Mouse (Mus musculus) left cerebral cortex, postnatal 4 days (tissue): ENCODE measurements around the gene Sectm1a. TPM values are rescaled to one million over a fixed set of nuclear protein-coding genes. Genes with fewer than 3 reads are reported as not detected.
"Not testable (repeated sequence)": the region's sequence is repeated elsewhere in the genome, so short reads cannot be mapped to it uniquely, and the experiment has no call there.

Experiments used
- DNase-seq: peaks from one replicate; pipeline ENCODE4 v3.0.0-alpha.2; 2022
- intact Hi-C: fragments of 180-260 bp; cut with DNase I; formaldehyde crosslinking; loops from one replicate; pipeline ENCODE4 v1.15.1; 2025
- total RNA-seq, 2 experiments: library from RNA; stranded (reverse); gene quantifications; 2 replicates each; pipeline ENCODE4 v1.2.3; 2021

The Sectm1a gene
- total RNA-seq, 2 experiments from 2014 or later = 0.30 TPM; not detected in 1

- no peak for DNase-seq
Measured at GRCm38 (mm10) chr11:121051793-121052192, 29.2 kb downstream of the Sectm1a start.

DNA sequence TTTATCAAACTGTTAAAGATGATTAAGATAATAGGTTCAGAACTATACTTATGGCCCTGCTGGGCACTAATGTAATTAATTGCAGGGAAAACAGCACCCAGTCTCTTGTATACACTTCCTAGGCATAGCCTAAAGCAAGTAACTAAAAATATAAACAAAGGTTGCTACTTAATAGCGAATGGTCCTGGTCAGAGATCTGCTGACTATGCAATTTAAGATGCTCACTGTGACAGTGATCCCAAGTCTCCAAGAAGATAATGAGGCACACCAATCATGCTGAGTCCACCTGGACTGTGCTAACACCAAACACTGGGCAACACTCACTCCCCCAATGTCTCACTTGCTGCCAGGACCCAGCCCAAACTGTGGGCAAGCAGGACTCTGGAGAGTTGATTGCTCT lies 31.2 kb downstream of the Sectm1a start:
- no peak for DNase-seq
- intact Hi-C loops = loop anchor here (10.0 kb wide), 1 partner anchor 145 kb away; no protein-coding TSS in a partner anchor

More at GRCm38 (mm10) chr11:121051793-121052192, 29.2 kb downstream of the Sectm1a start:
- intact Hi-C loops = no loop called here

- intact Hi-C loops = loop anchor here (10.0 kb wide), 1 partner anchor 143 kb away; no protein-coding TSS in a partner anchor
- peak; percentile 9 for DNase-seq
Measured at GRCm38 (mm10) chr11:121047826-121048399, 33.1 kb downstream of the Sectm1a start.

DNA sequence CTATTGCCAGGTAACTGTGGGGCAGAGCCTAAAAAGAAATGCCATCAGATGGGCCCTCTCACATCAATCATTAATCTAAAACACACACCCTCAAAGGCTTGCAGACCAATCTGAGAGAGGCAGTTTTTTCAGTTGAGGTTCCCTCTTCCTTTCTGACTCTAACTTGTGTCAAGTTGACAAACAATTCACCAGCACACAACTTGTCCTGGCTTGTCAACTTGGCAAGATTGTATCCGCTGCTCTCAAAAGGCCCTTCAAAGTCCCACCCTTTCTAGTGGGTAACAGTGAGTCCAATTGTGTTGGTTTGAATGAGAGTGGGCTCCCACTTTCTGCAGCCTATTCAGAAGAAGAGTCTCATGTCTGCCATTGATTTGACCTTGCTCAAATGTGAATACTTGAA lies 35.7 kb downstream of the Sectm1a start:
- intact Hi-C loops = loop anchor here (10.0 kb wide), 1 partner anchor 140 kb away; no protein-coding TSS in a partner anchor
- no peak for DNase-seq

- intact Hi-C loops = loop anchor here (10.0 kb wide), 1 partner anchor 138 kb away; no protein-coding TSS in a partner anchor
- DNase-seq = not testable (repeated sequence)
Measured at GRCm38 (mm10) chr11:121043025-121043424, 38.0 kb downstream of the Sectm1a start.

DNA sequence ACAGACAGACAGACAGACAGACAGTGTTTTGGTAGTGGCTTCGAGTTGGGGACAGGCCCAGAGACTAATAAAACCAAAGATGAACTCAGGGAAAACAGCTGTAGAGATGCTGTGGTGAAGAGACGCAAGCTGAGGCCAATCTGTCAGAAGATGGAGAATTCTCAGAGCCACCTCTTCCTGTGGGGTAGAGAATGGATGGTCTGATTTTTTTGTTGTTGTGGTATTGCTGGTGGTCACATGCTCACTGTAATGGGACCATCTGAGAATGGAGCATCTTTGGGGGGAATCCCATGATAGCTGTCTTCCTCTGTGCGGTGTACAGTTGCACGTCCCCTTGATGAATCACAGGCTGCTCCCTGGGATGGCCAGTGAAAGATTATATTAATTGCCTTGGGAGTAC lies 38.5 kb downstream of the Sectm1a start:
- DNase-seq = no peak
- intact Hi-C loops = loop anchor here (10.0 kb wide), 1 partner anchor 138 kb away; no protein-coding TSS in a partner anchor

DNA sequence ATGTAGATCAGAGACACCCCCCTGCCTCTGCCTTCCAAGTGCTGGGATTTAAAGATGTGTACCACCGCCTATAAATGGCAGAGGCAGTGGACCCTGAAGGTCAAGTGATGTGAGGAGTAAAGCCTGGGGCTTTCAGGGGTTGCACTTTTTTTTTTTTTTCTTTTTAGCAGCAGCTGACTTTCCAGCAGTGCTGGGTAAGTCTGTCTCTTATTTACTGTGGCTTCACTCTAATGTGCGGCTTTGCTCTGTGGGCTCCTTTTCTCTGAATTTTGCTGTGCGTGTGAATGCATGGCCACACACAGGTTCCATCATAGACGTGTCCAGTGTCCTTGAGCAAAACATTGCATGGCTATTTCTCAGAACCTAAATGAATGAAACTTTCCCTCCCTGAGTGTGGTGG lies 39.4 kb downstream of the Sectm1a start:
- intact Hi-C loops = loop anchor here (10.0 kb wide), 1 partner anchor 137 kb away; no protein-coding TSS in a partner anchor
- no peak for DNase-seq

GRCm38 (mm10) chr11:121041212-121041611 lies 39.8 kb downstream of the Sectm1a start:
- intact Hi-C loops = loop anchor here (10.0 kb wide), 1 partner anchor 136 kb away; no protein-coding TSS in a partner anchor
- peak; percentile 83 for DNase-seq

- DNase-seq = no peak
- intact Hi-C loops = no loop called here
Measured at GRCm38 (mm10) chr11:121039302-121039701, 41.7 kb downstream of the Sectm1a start, which contains the start of gene Cd7. Gene Cd7, minus strand, starts transcription at chr11:121039418.

GRCm38 (mm10) chr11:121038366-121039240 lies 42.4 kb downstream of the Sectm1a start:
- DNase-seq = no peak
- intact Hi-C loops = no loop called here

DNA sequence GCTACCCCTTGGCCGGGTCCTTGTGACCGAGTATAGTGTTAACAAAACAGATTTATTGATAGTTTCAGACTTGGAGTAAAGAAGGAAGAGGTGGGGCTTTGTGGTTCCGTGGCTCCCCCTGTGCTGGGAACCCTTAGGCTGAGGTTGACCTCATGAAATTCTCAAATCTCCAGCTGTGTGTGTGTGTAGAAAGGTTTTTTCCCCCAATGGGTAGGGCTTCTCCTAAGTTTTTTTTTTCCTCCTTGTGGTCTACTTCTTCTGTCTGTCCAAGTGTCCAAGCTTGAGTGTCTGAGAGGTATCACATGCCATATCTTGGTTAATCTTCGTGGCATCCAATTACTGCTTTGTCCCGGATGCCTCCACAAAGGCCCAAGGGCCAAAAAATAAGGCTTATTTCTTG lies 47.9 kb downstream of the Sectm1a start:
- intact Hi-C loops = no loop called here
- no peak for DNase-seq

GRCm38 (mm10) chr11:121027259-121027658 lies 53.8 kb downstream of the Sectm1a start:
- no peak for DNase-seq
- intact Hi-C loops = no loop called here

- DNase-seq = no peak
Measured at GRCm38 (mm10) chr11:121024163-121024562, 56.9 kb downstream of the Sectm1a start.

GRCm38 (mm10) chr11:121019501-121019900 lies 61.5 kb downstream of the Sectm1a start:
- intact Hi-C loops = no loop called here
- no peak for DNase-seq

More at GRCm38 (mm10) chr11:121024163-121024562, 56.9 kb downstream of the Sectm1a start:
- intact Hi-C loops = no loop called here

DNA sequence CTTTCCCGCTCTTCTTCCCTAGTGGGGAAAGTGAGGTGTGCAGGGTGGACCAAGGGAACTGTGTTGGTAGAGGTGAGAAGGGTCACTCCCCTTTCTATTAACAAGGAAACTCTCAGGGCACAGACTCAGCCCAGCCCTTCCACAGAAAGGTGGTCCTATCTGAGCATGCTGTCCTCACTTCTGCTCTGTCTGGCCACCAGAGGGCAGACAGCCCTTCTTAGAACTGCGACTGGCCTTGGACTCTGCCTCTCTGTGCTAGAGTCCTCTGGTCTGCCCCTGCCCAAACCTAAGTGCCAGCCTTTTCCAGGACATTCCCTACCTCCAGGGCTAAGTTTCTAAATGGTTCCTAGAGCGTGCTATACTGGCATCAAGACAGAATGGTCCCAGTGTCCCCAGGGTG lies 63.3 kb downstream of the Sectm1a start:
- intact Hi-C loops = no loop called here

More for the DNA sequence above, 63.3 kb downstream of the Sectm1a start:
- peak; percentile 73 for DNase-seq

Other genes with a start within 250 kb of the Sectm1a start
- gene Ccdc57, start 148.3 kb downstream of the Sectm1a start, total RNA-seq = 10 to 100 TPM; 11.7 to 13.7 TPM
- gene Slc16a3, start 132.7 kb downstream of the Sectm1a start, total RNA-seq = 1 to 10 TPM; 1.4 to 3.6 TPM
- 100 to 1,000 TPM; 137 to 141 TPM for gene Csnk1d, start 89.9 kb downstream of the Sectm1a start, total RNA-seq
- not detected for gene Cd7, start 41.8 kb downstream of the Sectm1a start, total RNA-seq
- not detected for gene Sectm1b, start 17.7 kb downstream of the Sectm1a start, total RNA-seq
- not detected for gene Tex19.2, start 37.5 kb upstream of the Sectm1a start, total RNA-seq
- not detected for gene Tex19.1, start 64.9 kb upstream of the Sectm1a start, total RNA-seq
- gene Uts2r, start 79.1 kb upstream of the Sectm1a start, total RNA-seq = not detected
- 10 to 100 TPM; 54.9 to 57.3 TPM for gene Hexdc, start 123.2 kb upstream of the Sectm1a start, total RNA-seq
- gene Ogfod3, start 123.5 kb upstream of the Sectm1a start, total RNA-seq = 1 to 10 TPM; 7.7 to 8.0 TPM
- gene Cybc1, start 148.1 kb upstream of the Sectm1a start, total RNA-seq = 10 to 100 TPM; 24.0 to 27.3 TPM
- gene Narf, start 156.0 kb upstream of the Sectm1a start, total RNA-seq = 10 to 100 TPM; 70.6 to 73.2 TPM
- gene Foxk2, start 178.8 kb upstream of the Sectm1a start, total RNA-seq = 100 to 1,000 TPM; 115 to 116 TPM